ENCODE assay signal across 10 mouse cellular contexts in the genomic region with DNA sequence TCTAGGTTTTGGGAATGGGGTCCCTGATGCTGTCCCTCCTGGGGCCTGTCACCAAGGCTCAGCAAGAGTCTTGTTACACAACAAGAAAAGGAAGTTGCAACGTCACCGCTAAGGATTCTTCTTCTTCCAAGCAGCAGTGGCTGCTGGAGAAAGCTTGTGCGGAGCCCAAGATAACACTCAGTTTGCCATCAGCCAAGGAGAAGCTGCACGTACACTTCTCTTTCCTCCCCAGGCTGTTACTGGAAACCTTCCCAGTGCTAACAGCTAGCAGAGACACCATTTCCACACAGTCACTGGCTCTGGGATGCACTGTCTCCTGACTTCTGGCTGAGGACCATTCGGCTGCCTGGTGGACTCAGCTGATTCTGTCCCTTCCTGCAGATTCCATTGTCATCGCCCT. TPM values are rescaled to one million over a fixed set of nuclear protein-coding genes. Genes with fewer than 3 reads are reported as not detected.
DNase-seq lines count a peak whose midpoint lies in the region; TF ChIP-seq lines count a peak whose summit lies in the region.
"Had no signal": no experiment of that assay in that cellular context is flagged by ENCODE, and none has a peak within 500 bp of the region (broad histone marks: within the 10 kb centered on the region; RNA-seq: fewer than 3 reads in every experiment).

No protein-coding gene starts in this region.

- no peak overlapping the region for H3K4me3 ChIP-seq in liver, adult 2 months (ENCODE audit: insufficient read depth, low read depth, low read length)
- no peak overlapping the region for H3K4me3 ChIP-seq in heart, adult 2 months
- H3K4me3 ChIP-seq: hindbrain, embryonic 15.5 days had no signal

- intact Hi-C loops in heart, adult 2 months (cut with DNase I), result no loop called here
- intact Hi-C loops in heart, postnatal 36 days (cut with DNase I), result no loop called here

- peaks cover 4% of the 10 kb centered on the region for H3K36me3 ChIP-seq in liver, adult 2 months (ENCODE audit: control insufficient read depth, insufficient read depth, low read length)
- no peaks in the 10 kb centered on the region for H3K36me3 ChIP-seq in heart, adult 2 months (ENCODE audit: control insufficient read depth, insufficient read depth, low read length)

- no peak for DNase-seq in liver, adult 2 months (ENCODE audit: extremely low read depth, low read depth, low spot score)
- DNase-seq in liver, result no peak
- peak; percentile 32 to 49 for DNase-seq in heart, adult 2 months
- DNase-seq in heart, postnatal 36 days, result peak; percentile 29 to 44
- peak; percentile 48 to 59 for DNase-seq in right cerebral cortex, postnatal 10 days (ENCODE audit: low spot score in 2 of 2)
- no peak for DNase-seq in embryo, embryonic 9.5 days (ENCODE audit: extremely low spot score)
- no peak for DNase-seq in adrenal gland, adult 18-20 months (ENCODE audit: low spot score in 2 of 2)
- DNase-seq: adrenal gland, adult 2 months; midbrain, embryonic 14.5 days had no signal

- H3K27me3 ChIP-seq in liver, adult 2 months (ENCODE audit: control insufficient read depth, insufficient read depth, low read length), result no peaks in the 10 kb centered on the region
- H3K27me3 ChIP-seq in heart, adult 2 months (ENCODE audit: control insufficient read depth, insufficient read depth, low read length), result no peaks in the 10 kb centered on the region
- H3K27me3 ChIP-seq: hindbrain, embryonic 15.5 days had no signal

- peak overlapping the region; percentile 8; the same call in 1 of the 2 replicates for H3K27ac ChIP-seq in liver, adult 2 months (replicated peaks; ENCODE audit: insufficient read depth, low read depth, low read length)
- peak overlapping the region; percentile 40 for H3K27ac ChIP-seq in heart, adult 2 months
- H3K27ac ChIP-seq: hindbrain, embryonic 15.5 days had no signal

- no peak overlapping the region for H3K9ac ChIP-seq in liver, adult 2 months (ENCODE audit: low read depth, low read length)
- no peak overlapping the region for H3K9ac ChIP-seq in heart, adult 2 months (ENCODE audit: low read depth, low read length)
- H3K9ac ChIP-seq: hindbrain, embryonic 15.5 days had no signal

- 0 out of 2 replicates have a peak, but pooled peaks have one; percentile 27 for TF ChIP-seq EP300 in heart, adult 2 months (IDR thresholded peaks at IDR 0.05; ENCODE audit: insufficient read depth, low read depth, low read length)

- H3K79me2 ChIP-seq in liver, adult 2 months (ENCODE audit: control insufficient read depth, insufficient read depth, low read length), result no peaks in the 10 kb centered on the region
- no peaks in the 10 kb centered on the region for H3K79me2 ChIP-seq in heart, adult 2 months (replicated peaks; ENCODE audit: control insufficient read depth, insufficient read depth, low read length)

- no peak for TF ChIP-seq CTCF in liver, adult 2 months (IDR thresholded peaks at IDR 0.05; ENCODE audit: low read depth, low read length)
- TF ChIP-seq CTCF in heart, adult 2 months (IDR thresholded peaks at IDR 0.05), result no peak

- no peak for TF ChIP-seq POLR2A in liver, adult 2 months (IDR thresholded peaks at IDR 0.05; ENCODE audit: extremely low read depth, insufficient read depth, low read length)
- TF ChIP-seq POLR2A in heart, adult 2 months (IDR thresholded peaks at IDR 0.05; ENCODE audit: insufficient read depth, low read depth, low read length), result peak; percentile 38; the same call in 1 of the 2 replicates

- 78% methylated on average over 6 of the region's 6 CpGs for WGBS in liver, adult 2 months
- WGBS in heart, adult 2 months, result 41% methylated on average over 6 of the region's 6 CpGs

- H3K4me1 ChIP-seq in liver, adult 2 months (ENCODE audit: control insufficient read depth, insufficient read depth, low read length), result peaks cover 3% of the 10 kb centered on the region; the same call in 1 of the 2 replicates
- H3K4me1 ChIP-seq in heart, adult 2 months (ENCODE audit: control insufficient read depth, insufficient read depth, low read length), result peaks cover 8% of the 10 kb centered on the region

RNA-seq across cellular contexts. Expression of a gene that starts 9.1 kb away (rescaled TPM):
- 60.5 and 66.8 TPM in 2 replicates for total RNA-seq in liver, adult 2 months (2014; rRNA removed)
- polyA plus RNA-seq in liver, adult 2 months (2012; rRNA removed), result 173 and 201 TPM in 2 replicates
- total RNA-seq in heart, adult 2 months (2021), result 10 to 100 TPM; 15.7 to 17.5 TPM
- polyA plus RNA-seq in heart, adult 2 months (2012; rRNA removed), result 30.5 and 47.6 TPM in 2 replicates
- 10 to 100 TPM; 14.2 to 14.7 TPM for total RNA-seq in heart, postnatal 36 days (2021)
- 1,000 to 10,000 TPM in 1 of 2 experiments, 100 to 1,000 TPM in 1; 510 to 1,113 TPM for total RNA-seq in adrenal gland, adult 18-20 months (2021)
- polyA plus RNA-seq: midbrain, embryonic 14.5 days had no signal

RNA-seq across cellular contexts. Expression of a gene that starts 19.9 kb away (rescaled TPM):
- 4.2 and 4.3 TPM in 2 replicates for total RNA-seq in liver, adult 2 months (2014; rRNA removed)
- 3.1 and 4.2 TPM in 2 replicates for polyA plus RNA-seq in liver, adult 2 months (2012; rRNA removed)
- 1 to 10 TPM; 1.9 to 2.9 TPM for total RNA-seq in heart, adult 2 months (2021)
- 3.8 and 6.1 TPM in 2 replicates for polyA plus RNA-seq in heart, adult 2 months (2012; rRNA removed)
- 1 to 10 TPM; 2.7 to 4.8 TPM for total RNA-seq in heart, postnatal 36 days (2021)
- total RNA-seq in adrenal gland, adult 18-20 months (2021), result 1 to 10 TPM; 3.4 to 5.8 TPM

Comparison
In these comparisons a context has a peak if more than half of its experiments do, and no peak if none do; other contexts are left out.
1. DNase-seq: peak in heart, adult 2 months (2 of 2), heart, postnatal 36 days (2 of 2) and right cerebral cortex, postnatal 10 days (2 of 2); none in liver, adult 2 months (single experiment), liver (single experiment), embryo, embryonic 9.5 days (single experiment) and adrenal gland, adult 18-20 months (0 of 2).